Mouse (Mus musculus) urinary bladder, postnatal 36 days (tissue): Measurements from ENCODE around the gene 2010315B03Rik.
"Not testable (repeated sequence)": the region's sequence is repeated elsewhere in the genome, so short reads cannot be mapped to it uniquely, and the experiment has no call there.

Experiments
- DNase-seq, 2 experiments: peaks; one replicate each; pipeline ENCODE4 v3.0.0; 2022; ENCODE audit warnings: low spot score in 2 of 2, mixed read lengths in 1 of 2

Gene 2010315B03Rik

DNA sequence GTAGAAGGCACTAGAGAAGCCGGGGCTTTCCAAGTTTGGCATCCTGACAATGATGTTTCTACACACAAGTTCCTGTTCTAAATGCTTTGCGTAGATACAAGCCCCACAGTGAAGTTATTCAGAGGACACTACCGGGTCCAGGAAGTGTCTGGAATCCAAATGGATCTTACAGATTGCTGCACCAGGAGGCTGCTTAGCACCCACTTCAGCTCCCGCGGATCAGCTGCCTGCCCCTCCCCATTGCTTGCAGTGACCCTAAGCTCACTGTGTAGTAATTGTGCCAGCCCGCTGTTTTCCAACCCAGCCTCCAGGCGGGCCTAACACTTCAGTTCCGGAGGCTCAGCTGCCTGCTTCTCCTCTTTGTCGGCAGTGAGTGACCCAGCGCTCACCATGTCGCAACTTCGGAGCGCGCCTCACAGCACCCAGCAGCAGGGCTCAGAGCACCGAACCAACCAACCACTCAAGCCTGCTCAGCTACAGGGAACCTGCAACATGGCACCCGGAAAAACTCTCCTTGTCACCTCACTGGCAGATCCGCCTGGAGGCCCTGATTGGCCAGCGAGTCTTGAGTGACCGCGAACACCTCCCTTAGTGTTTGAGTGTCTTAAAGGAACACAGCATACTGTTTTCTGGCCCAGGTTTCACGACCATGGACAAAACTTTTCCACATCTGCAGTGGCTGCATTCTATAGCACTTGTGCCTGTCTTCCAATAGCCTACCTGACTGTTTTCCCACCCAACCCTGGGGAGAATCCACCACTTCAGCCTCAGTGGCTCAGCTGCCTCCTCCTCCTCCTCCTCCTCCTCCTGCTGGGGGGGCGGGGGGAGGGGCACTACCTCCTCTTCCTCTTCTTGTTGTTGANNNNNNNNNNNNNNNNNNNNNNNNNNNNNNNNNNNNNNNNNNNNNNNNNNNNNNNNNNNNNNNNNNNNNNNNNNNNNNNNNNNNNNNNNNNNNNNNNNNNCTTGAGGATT lies at the start of gene 2010315B03Rik:
Gene 2010315B03Rik, minus strand, starts transcription at position 526 of the 972 bp plus-strand sequence.
- peak; percentile 80 to 89 for DNase-seq

GRCm38 (mm10) chr9:124311502-124311901 lies 994 bp downstream of the 2010315B03Rik start:
- DNase-seq = no peak

- no peak for DNase-seq
Observed at GRCm38 (mm10) chr9:124288329-124288728, 24.2 kb downstream of the 2010315B03Rik start.

GRCm38 (mm10) chr9:124281912-124282686 lies 30.4 kb downstream of the 2010315B03Rik start:
- peak; percentile 83 to 84 for DNase-seq

DNA sequence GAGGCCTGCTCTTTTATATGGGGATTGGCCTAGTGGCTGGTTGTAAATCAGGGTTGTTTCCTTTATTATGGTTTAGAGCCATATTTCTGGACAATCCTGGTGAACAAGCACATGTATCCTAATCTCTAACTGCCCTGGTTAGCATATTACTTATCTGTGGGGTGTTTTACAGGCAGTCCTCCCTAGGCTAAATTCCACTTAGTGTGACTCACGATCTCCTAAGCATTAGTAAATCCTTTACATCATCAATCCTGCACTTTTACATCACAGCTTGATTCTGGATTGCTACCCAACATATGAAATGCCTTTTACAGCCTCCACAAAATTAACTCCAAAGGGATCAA lies 31.1 kb downstream of the 2010315B03Rik start:
- DNase-seq = no peak

- DNase-seq = no peak
Observed at GRCm38 (mm10) chr9:124280576-124281447, 31.7 kb downstream of the 2010315B03Rik start.

- peak in 1 of 2 experiments; percentile 7 for DNase-seq
Observed at GRCm38 (mm10) chr9:124279300-124279699, 33.2 kb downstream of the 2010315B03Rik start.

DNA sequence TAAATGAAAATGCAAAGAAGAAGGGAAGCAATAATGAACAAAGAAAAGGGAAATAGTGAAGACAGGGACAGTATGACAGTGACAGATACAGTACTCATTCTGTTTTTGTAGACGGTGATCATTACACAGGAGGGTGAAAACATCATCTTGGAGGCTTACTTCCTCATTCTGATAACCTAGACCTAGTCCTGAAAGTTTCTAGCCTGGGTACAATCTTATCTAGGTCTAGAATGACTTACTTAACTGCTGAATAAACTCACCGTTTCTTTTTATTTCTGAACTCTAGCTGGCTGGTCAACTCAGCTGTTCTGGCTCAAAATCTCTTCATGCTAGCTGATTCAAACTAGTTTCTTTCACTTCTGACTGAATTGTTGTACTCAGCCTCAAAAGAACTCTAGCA lies 37.4 kb downstream of the 2010315B03Rik start:
- DNase-seq = no peak

- no peak for DNase-seq
Observed at GRCm38 (mm10) chr9:124273172-124273571, 39.3 kb downstream of the 2010315B03Rik start.

GRCm38 (mm10) chr9:124267929-124268328 lies 44.6 kb downstream of the 2010315B03Rik start:
- no peak for DNase-seq

GRCm38 (mm10) chr9:124267493-124267892 lies 45.0 kb downstream of the 2010315B03Rik start:
- no peak for DNase-seq

DNA sequence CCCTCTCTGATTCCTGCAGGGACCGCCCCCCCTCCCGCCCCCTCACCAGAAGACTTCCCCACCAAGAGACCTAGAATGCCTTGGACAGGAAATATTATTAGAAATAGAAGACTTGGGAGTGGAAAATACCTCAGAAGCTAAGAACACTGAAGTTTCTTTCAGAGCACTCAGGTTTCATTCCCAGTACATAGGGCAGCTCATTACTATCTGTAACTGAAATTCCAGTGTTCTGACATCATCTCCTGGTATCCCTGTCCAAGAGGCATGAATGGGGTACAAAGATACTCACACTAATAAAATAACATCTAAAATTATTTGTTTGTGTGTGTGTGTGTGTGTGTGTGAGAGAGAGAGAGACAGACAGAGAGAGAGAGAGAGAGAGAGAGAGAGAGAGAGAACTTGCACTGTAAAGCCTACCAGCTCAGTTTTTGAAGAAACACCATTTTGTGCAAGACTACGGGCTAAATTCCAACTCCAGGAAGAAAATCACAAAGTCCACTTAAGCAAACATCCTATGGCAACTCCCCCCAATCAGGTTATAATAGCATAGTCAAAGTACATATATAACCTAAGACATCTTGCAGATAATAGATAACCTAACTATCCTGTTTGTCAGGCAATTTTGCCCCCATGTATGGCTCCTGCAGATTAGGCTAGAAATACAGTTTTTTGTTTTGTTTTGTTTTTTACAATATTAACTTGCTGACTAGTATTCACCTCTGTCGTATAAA lies 49.3 kb downstream of the 2010315B03Rik start:
- DNase-seq = no peak

GRCm38 (mm10) chr9:124258067-124258556 lies 54.4 kb downstream of the 2010315B03Rik start:
- DNase-seq = no peak

DNA sequence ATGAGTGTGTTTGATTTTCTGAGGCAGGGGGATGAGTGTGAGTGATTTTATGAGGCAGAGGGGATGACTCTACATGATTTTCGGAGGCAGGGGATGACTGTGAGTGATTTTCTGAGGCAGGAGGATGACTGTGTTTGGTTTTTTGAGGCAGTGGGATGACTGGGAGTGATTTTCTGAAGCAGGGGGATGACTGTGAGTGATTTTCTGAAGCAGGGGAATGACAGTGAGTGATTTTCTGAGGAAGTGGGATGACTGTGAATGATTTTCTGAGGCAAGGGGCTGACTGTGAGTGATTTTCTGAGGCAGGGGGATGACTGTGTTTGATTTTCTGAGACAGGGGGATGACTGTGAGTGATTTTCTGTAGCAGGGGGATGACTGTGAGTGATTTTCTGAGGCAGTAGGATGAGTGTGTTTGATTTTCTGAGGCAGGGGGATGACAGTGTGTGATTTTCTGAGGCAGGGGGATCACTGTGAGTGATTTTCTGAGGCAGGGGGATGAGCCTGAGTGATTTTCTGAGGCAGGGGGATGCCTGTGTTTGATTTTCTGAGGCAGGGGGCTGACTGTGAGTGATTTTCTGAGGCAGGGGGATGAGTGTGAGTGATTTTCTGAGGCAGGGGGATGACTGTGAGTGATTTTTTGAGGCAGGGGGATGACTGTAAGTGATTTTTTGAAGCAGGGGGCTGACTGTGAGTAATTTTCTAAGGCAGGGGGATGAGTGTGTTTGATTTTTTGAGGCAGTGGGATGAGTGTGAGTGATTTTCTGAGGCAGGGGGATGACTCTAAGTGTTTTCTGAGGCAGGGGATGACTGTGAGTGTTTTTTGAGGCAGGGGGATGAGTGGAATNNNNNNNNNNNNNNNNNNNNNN lies 55.1 kb downstream of the 2010315B03Rik start:
- DNase-seq = peak in 1 of 2 experiments; percentile 14

DNA sequence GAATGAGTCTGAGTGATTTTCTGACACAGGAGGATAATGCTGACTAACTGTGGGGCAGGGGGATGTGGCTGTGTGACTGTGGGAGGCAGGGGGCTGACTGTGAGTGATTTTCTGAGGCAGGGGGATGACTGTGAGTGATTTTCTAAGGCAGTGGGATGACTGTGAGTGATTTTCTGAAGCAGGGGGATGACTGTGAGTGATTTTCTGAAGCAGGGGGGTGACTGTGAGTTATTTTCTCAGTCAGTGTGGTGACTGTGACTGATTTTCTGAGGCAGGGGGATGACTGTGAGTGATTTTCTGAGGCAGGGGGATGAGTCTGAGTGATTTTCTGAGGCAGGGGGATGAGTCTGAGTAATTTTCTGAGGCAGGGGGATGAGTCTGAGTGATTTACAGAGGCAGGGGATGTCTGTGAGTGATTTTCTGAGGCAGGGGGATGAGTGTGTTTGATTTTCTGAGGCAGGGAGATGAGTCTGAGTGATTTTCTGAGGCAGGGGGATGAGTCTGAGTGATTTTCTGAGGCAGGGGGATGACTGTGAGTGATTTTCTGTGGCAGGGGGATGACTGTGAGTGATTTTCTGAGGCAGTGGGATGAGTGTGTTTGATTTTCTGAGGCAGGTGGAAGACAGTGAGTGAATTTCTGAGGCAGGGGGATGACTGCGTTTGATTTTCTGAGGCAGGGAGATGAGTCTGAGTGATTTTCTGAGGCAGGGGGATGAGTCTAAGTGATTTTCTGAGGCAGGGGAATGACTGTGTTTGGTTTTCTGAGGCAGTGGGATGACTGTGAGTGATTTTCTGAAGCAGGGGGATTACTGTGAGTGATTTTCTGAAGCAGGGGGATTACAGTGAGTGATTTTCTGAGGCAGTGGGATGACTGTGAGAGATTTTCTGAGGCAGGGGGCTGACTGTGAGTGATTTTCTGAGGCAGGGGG lies 56.0 kb downstream of the 2010315B03Rik start:
- DNase-seq = not testable (repeated sequence)

GRCm38 (mm10) chr9:124251438-124251837 lies 61.1 kb downstream of the 2010315B03Rik start:
- no peak for DNase-seq
